15 mouse cellular contexts compared by ENCODE assay signal in genomic region chr2:18037491-18037890, GRCm38 (mm10). TPM values are rescaled to one million over a fixed set of nuclear protein-coding genes. Genes with fewer than 3 reads are reported as not detected.
DNase-seq lines count a peak whose midpoint lies in the region; ATAC-seq and TF ChIP-seq lines count a peak whose summit lies in the region.
"Had no signal": no experiment of that assay in that cellular context is flagged by ENCODE, and none has a peak within 500 bp of the region (broad histone marks: within the 10 kb centered on the region; RNA-seq: fewer than 3 reads in every experiment).

Gene A930004D18Rik (minus strand): TSS chr2:18037737.

- ATAC-seq in hindbrain, postnatal 0 days: no peak
- no peak for ATAC-seq in neural tube, embryonic 12.5 days (ENCODE audit: low FRiP score, low read depth)
- no peak for ATAC-seq in hindbrain, embryonic 14.5 days (ENCODE audit: low FRiP score)
- ATAC-seq: CD4-positive, CD25-positive, alpha-beta regulatory T cell, adult 4 months had no signal

- no peak for DNase-seq in hindbrain, embryonic 10.5 days (ENCODE audit: low spot score)
- no peak for DNase-seq in hindbrain, postnatal 0 days (ENCODE audit: low spot score)
- no peak for DNase-seq in neural tube, embryonic 10.5 days (ENCODE audit: extremely low spot score, low spot score)
- DNase-seq in hindbrain, embryonic 14.5 days (ENCODE audit: low spot score): no peak
- DNase-seq in retina, postnatal 1 day: peak; percentile 48
- no peak for DNase-seq in adrenal gland, postnatal 4 days (ENCODE audit: low spot score in 2 of 2)
- no peak for DNase-seq in urinary bladder, postnatal 14 days (ENCODE audit: low spot score)
- DNase-seq: adrenal gland, postnatal 14 days; cerebellum, adult 18-20 months; gastrocnemius, postnatal 36 days; right cerebral cortex, postnatal 14 days had no signal

- H3K4me3 ChIP-seq in hindbrain, embryonic 10.5 days: peak within 1 kb of the TSS; percentile 99
- H3K4me3 ChIP-seq in hindbrain, postnatal 0 days (ENCODE audit: low read length): no peak within 1 kb of the TSS
- no peak within 1 kb of the TSS for H3K4me3 ChIP-seq in neural tube, embryonic 12.5 days
- no peak within 1 kb of the TSS for H3K4me3 ChIP-seq in hindbrain, embryonic 14.5 days (replicated peaks; ENCODE audit: low read length)
- H3K4me3 ChIP-seq: left cerebral cortex, adult 2 months; myocyte had no signal

- no peak for TF ChIP-seq CTCF in hindbrain, postnatal 0 days (IDR thresholded peaks at IDR 0.05; ENCODE audit: low read depth)

- no peaks in the 10 kb centered on the region for H3K9me3 ChIP-seq in hindbrain, embryonic 10.5 days
- no peaks in the 10 kb centered on the region for H3K9me3 ChIP-seq in hindbrain, postnatal 0 days (ENCODE audit: low read length)
- H3K9me3 ChIP-seq in neural tube, embryonic 12.5 days: no peaks in the 10 kb centered on the region
- H3K9me3 ChIP-seq in hindbrain, embryonic 14.5 days (ENCODE audit: control insufficient read depth, low read length): no peaks in the 10 kb centered on the region

- H3K36me3 ChIP-seq in hindbrain, embryonic 10.5 days: 0 out of 2 replicates have a peak, but pooled peaks cover 10% of the 10 kb centered on the region
- H3K36me3 ChIP-seq in hindbrain, postnatal 0 days (ENCODE audit: insufficient read depth, low read length): no peaks in the 10 kb centered on the region
- no peaks in the 10 kb centered on the region for H3K36me3 ChIP-seq in neural tube, embryonic 12.5 days
- H3K36me3 ChIP-seq in hindbrain, embryonic 14.5 days (replicated peaks; ENCODE audit: control insufficient read depth, insufficient read depth): no peaks in the 10 kb centered on the region

- peaks cover 96% of the 10 kb centered on the region for H3K4me1 ChIP-seq in hindbrain, embryonic 10.5 days (replicated peaks)
- peaks cover 19% of the 10 kb centered on the region for H3K4me1 ChIP-seq in hindbrain, postnatal 0 days (ENCODE audit: insufficient read depth, low read length)
- peaks cover 66% of the 10 kb centered on the region for H3K4me1 ChIP-seq in neural tube, embryonic 12.5 days
- peaks cover 61% of the 10 kb centered on the region for H3K4me1 ChIP-seq in hindbrain, embryonic 14.5 days (replicated peaks; ENCODE audit: control insufficient read depth, insufficient read depth, low read length)

- no peaks in the 10 kb centered on the region for H3K27me3 ChIP-seq in hindbrain, embryonic 10.5 days (ENCODE audit: insufficient read depth, poor library complexity, severe bottlenecking)
- H3K27me3 ChIP-seq in hindbrain, postnatal 0 days (ENCODE audit: insufficient read depth, low read length): no peaks in the 10 kb centered on the region
- H3K27me3 ChIP-seq in neural tube, embryonic 12.5 days (replicated peaks): no peaks in the 10 kb centered on the region
- H3K27me3 ChIP-seq in hindbrain, embryonic 14.5 days (ENCODE audit: control insufficient read depth, insufficient read depth, low read length): no peaks in the 10 kb centered on the region

- H3K9ac ChIP-seq in hindbrain, postnatal 0 days (replicated peaks; ENCODE audit: low read length): no peak within 1 kb of the TSS
- no peak within 1 kb of the TSS for H3K9ac ChIP-seq in neural tube, embryonic 12.5 days
- no peak within 1 kb of the TSS for H3K9ac ChIP-seq in hindbrain, embryonic 14.5 days

- no peak within 1 kb of the TSS for H3K4me2 ChIP-seq in hindbrain, postnatal 0 days (ENCODE audit: low read depth, low read length)
- H3K4me2 ChIP-seq in neural tube, embryonic 12.5 days (replicated peaks): peak within 1 kb of the TSS; percentile 66
- H3K4me2 ChIP-seq in hindbrain, embryonic 14.5 days (replicated peaks): peak within 1 kb of the TSS; percentile 95; the same call in 1 of the 2 replicates

- 62% methylated on average over 2 of the region's 2 CpGs for WGBS in hindbrain, embryonic 10.5 days
- 88% methylated on average over 2 of the region's 2 CpGs for WGBS in hindbrain, postnatal 0 days
- 76% methylated on average over 2 of the region's 2 CpGs for WGBS in neural tube, embryonic 12.5 days
- 73% methylated on average over 2 of the region's 2 CpGs for WGBS in hindbrain, embryonic 14.5 days

- peak within 1 kb of the TSS; percentile 100 for H3K27ac ChIP-seq in hindbrain, embryonic 10.5 days
- no peak within 1 kb of the TSS for H3K27ac ChIP-seq in hindbrain, postnatal 0 days
- no peak within 1 kb of the TSS for H3K27ac ChIP-seq in neural tube, embryonic 12.5 days
- H3K27ac ChIP-seq in hindbrain, embryonic 14.5 days: no peak within 1 kb of the TSS
- H3K27ac ChIP-seq: left cerebral cortex, adult 2 months had no signal

RNA-seq across cellular contexts. Expression of gene A930004D18Rik, which starts in this region (rescaled TPM):
- polyA plus RNA-seq in hindbrain, embryonic 10.5 days (2016; fragmentation: Nextera tagmentation; extraction: Ambion mirVana): 17.5 and 22.5 TPM in 2 replicates
- 2.3 and 3.7 TPM in 2 replicates for total RNA-seq in hindbrain, postnatal 0 days (2014; rRNA removed)
- 9.0 and 9.9 TPM in 2 replicates for polyA plus RNA-seq in hindbrain, postnatal 0 days (2015; fragmentation: Nextera tagmentation; extraction: Ambion mirVana)
- 17.1 and 17.6 TPM in 2 replicates for polyA plus RNA-seq in neural tube, embryonic 12.5 days (2016; fragmentation: Nextera tagmentation; extraction: Ambion mirVana)
- polyA plus RNA-seq in hindbrain, embryonic 14.5 days (2014; fragmentation: Nextera tagmentation; extraction: Ambion mirVana): 5.7 and 6.3 TPM in 2 replicates
- 1 to 10 TPM; 3.1 to 4.7 TPM for total RNA-seq in adrenal gland, postnatal 4 days (2021)
